Mouse (Mus musculus) limb, embryonic 14.5 days (tissue): ENCODE measurements around the gene Dexi. TPM values are rescaled to one million over a fixed set of nuclear protein-coding genes. Genes with fewer than 3 reads are reported as not detected.
A peak's percentile ranks its signal among the peaks of the same experiment; 100 is the strongest.

ENCODE experiments used
- ATAC-seq: fragments of 200-750 bp; cut with Nextera tagmentation; 2 replicates; pipeline ENCODE4 v1.8.0; 2017; ENCODE audit warnings: low read depth, moderate number of reproducible peaks, moderate TSS enrichment; ENCODE audit not compliant: low FRiP score
- DNase-seq: peaks from one replicate; pipeline ENCODE4 v3.0.0-alpha.2; 2015; ENCODE audit warnings: low spot score
- H3K27ac ChIP-seq: fragments of 300-500 bp; sonication (generic); replicated peaks from 2 replicates; pipeline ENCODE4 v1.5.1; 2014; ENCODE audit warnings: low read depth, mild to moderate bottlenecking, low read length, moderate library complexity, mixed read lengths
- H3K27me3 ChIP-seq: fragments of 300-500 bp; sonication (generic); 2 replicates; pipeline ENCODE4 v1.6.1; 2014; ENCODE audit warnings: low read length, mixed read lengths; ENCODE audit not compliant: control insufficient read depth, insufficient read depth
- H3K36me3 ChIP-seq: fragments of 300-500 bp; sonication (generic); 2 replicates; pipeline ENCODE4 v1.6.1; 2014; ENCODE audit warnings: mild to moderate bottlenecking, low read length, moderate library complexity, mixed read lengths; ENCODE audit not compliant: control insufficient read depth, insufficient read depth
- H3K4me1 ChIP-seq: fragments of 300-500 bp; sonication (generic); 2 replicates; pipeline ENCODE4 v1.6.1; 2014; ENCODE audit warnings: antibody characterized with exemption, low read length, mixed read lengths; ENCODE audit not compliant: control insufficient read depth, insufficient read depth
- H3K4me2 ChIP-seq: fragments of 300-500 bp; sonication (generic); replicated peaks from 2 replicates; pipeline ENCODE4 v1.6.1; 2014; ENCODE audit warnings: low read depth, mild to moderate bottlenecking, low read length, moderate library complexity; ENCODE audit not compliant: severe bottlenecking
- H3K4me3 ChIP-seq: fragments of 300-500 bp; sonication (generic); replicated peaks from 2 replicates; pipeline ENCODE4 v1.5.1; 2014; ENCODE audit warnings: low read length
- H3K9ac ChIP-seq: fragments of 300-500 bp; sonication (generic); 2 replicates; pipeline ENCODE4 v1.6.1; 2014; ENCODE audit warnings: mild to moderate bottlenecking, low read depth, low read length, moderate library complexity; ENCODE audit not compliant: severe bottlenecking
- H3K9me3 ChIP-seq: fragments of 300-500 bp; sonication (generic); 2 replicates; pipeline ENCODE4 v1.6.1; 2016; ENCODE audit warnings: low read length; ENCODE audit not compliant: control insufficient read depth
- POLR2A ChIP-seq: fragments of 200-500 bp; IDR thresholded peaks from 2 replicates; pipeline ENCODE4 v1.8.0; 2012; ENCODE audit warnings: inconsistent platforms, mild to moderate bottlenecking, moderate library complexity, borderline replicate concordance; ENCODE audit not compliant: insufficient read depth, insufficient read length; ENCODE audit errors: extremely low read depth
- WGBS: fragments of 180-500 bp; shearing (Covaris S2); extraction: QIAGEN DNeasy Blood & Tissue Kit; methylation state at CpG from one replicate; pipeline ENCODE4 v1.1.7; 2014; 5-methylcytosine and 5-hydroxymethylcytosine counted together
- polyA plus RNA-seq, 2 experiments: library from polyadenylated mRNA; depleted of rRNA in 1 of 2; stranded (reverse) in 1 of 2; unstranded in 1 of 2; fragments of >200 nt; fragmentation: Nextera tagmentation in 1 of 2; extraction: Ambion mirVana in 1 of 2; gene quantifications; 2 replicates each; pipeline versions ENCODE4 v1.2.1 to v1.2.3; 2012 to 2014

The Dexi gene
- polyA plus RNA-seq, 2 experiments, result 31.5 to 51.2 TPM

GRCm38 (mm10) chr16:10551592-10551991 lies 8.7 kb upstream of the Dexi start:
- ATAC-seq (no peak), DNase-seq (peak; percentile 22)
- no peak overlapping the region for H3K4me2 ChIP-seq
- 58% methylated on average over 4 of the region's 4 CpGs for WGBS
- TF ChIP-seq POLR2A, result no peak
- H3K4me1 ChIP-seq, result 0 out of 2 replicates have a peak, but pooled peaks cover 3% of the 10 kb centered on the region
- H3K27me3 ChIP-seq, result no peaks in the 10 kb centered on the region
- 0 out of 2 replicates have a peak, but pooled peaks cover 5% of the 10 kb centered on the region for H3K36me3 ChIP-seq
- H3K27ac ChIP-seq, result no peak overlapping the region
- H3K9ac ChIP-seq, result no peak overlapping the region
- no peak overlapping the region for H3K4me3 ChIP-seq
- no peaks in the 10 kb centered on the region for H3K9me3 ChIP-seq

DNA sequence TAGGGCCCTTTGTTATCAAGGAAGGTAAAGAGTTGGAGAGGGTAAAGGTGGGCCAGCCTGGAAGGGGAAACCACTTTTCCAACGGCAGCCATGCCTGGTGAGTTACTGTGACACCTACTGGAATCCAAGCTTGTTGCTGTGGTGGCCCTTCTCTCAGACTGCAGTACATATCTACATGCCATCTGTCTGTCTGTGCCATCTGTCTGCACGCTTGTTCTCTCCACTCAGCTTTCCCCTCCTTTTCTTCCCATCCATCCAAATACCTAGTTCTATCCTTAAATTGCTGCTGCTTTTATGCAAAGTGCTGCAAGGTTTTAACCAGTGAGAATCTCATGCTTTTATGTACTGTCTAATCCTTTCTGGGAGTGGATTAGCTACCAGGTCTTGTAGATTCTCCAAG lies 6.7 kb upstream of the Dexi start:
- H3K4me1 ChIP-seq, result peaks cover 13% of the 10 kb centered on the region
- TF ChIP-seq POLR2A, result no peak
- H3K27me3 ChIP-seq, result no peaks in the 10 kb centered on the region
- 0 out of 2 replicates have a peak, but pooled peaks cover 5% of the 10 kb centered on the region for H3K36me3 ChIP-seq
- no peak overlapping the region for H3K27ac ChIP-seq
- no peak overlapping the region for H3K4me3 ChIP-seq
- ATAC-seq (no peak), DNase-seq (no peak)
- H3K4me2 ChIP-seq, result no peak overlapping the region
- 84% methylated on average over 2 of the region's 2 CpGs for WGBS
- H3K9me3 ChIP-seq, result no peaks in the 10 kb centered on the region
- no peak overlapping the region for H3K9ac ChIP-seq

DNA sequence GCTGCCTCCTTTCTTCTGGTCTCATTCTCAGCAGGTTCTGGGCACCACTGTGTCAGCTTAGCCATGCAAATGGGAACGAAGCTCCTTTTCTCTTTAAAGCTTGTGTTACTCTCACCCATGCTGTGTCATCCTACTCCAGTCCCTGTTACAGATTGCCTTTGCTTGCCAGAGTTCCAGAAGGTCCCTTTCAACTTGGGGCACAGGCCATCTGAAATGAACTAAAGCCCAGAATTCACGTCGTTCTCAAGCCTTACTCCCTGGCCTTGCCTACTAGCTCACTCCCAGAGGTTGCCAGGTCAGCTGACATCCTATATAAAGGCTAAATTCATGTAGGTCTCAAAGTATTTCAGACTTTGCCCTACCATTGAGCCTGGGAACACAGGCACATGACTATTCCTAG lies 6.1 kb upstream of the Dexi start:
- Histone ChIP-seq H3K27ac (no peak overlapping the region), H3K9ac (no peak overlapping the region), H3K4me3 (no peak overlapping the region), H3K9me3 (no peaks in the 10 kb centered on the region), H3K4me1 (peaks cover 13% of the 10 kb centered on the region), H3K4me2 (no peak overlapping the region), H3K27me3 (no peaks in the 10 kb centered on the region), H3K36me3 (0 out of 2 replicates have a peak, but pooled peaks cover 5% of the 10 kb centered on the region)
- no peak for ATAC-seq
- 72% methylated on average over 3 of the region's 3 CpGs for WGBS
- TF ChIP-seq POLR2A, result no peak
- no peak for DNase-seq

DNA sequence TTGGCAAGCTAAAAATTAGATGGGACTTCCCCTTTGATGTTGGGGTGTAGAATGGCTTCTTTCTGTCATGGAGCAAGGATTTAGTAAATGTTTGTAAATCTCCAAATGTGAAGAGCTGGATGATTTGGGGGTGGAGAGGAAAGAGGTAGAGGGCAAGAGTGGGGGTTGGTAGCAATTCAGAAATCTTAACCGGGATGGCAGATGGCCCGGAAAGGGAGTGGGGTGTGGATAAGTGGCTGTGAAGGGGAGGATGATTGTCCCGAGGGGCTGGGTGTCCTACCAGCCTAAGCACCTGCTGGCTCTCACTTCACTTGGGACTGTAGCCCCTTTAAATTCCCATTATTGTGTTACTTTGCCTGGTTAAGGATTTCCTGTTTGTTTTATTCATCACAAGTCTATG lies 4.0 kb upstream of the Dexi start:
- no peaks in the 10 kb centered on the region for H3K27me3 ChIP-seq
- no peak overlapping the region for H3K27ac ChIP-seq
- H3K9ac ChIP-seq, result 0 out of 2 replicates have a peak overlapping the region, but pooled peaks have one; percentile 12
- DNase-seq (no peak), ATAC-seq (no peak)
- H3K4me2 ChIP-seq, result no peak overlapping the region
- 59% methylated on average over 3 of the region's 3 CpGs for WGBS
- TF ChIP-seq POLR2A, result no peak
- H3K4me1 ChIP-seq, result peaks cover 13% of the 10 kb centered on the region
- no peaks in the 10 kb centered on the region for H3K9me3 ChIP-seq
- 0 out of 2 replicates have a peak, but pooled peaks cover 5% of the 10 kb centered on the region for H3K36me3 ChIP-seq
- H3K4me3 ChIP-seq, result no peak overlapping the region

DNA sequence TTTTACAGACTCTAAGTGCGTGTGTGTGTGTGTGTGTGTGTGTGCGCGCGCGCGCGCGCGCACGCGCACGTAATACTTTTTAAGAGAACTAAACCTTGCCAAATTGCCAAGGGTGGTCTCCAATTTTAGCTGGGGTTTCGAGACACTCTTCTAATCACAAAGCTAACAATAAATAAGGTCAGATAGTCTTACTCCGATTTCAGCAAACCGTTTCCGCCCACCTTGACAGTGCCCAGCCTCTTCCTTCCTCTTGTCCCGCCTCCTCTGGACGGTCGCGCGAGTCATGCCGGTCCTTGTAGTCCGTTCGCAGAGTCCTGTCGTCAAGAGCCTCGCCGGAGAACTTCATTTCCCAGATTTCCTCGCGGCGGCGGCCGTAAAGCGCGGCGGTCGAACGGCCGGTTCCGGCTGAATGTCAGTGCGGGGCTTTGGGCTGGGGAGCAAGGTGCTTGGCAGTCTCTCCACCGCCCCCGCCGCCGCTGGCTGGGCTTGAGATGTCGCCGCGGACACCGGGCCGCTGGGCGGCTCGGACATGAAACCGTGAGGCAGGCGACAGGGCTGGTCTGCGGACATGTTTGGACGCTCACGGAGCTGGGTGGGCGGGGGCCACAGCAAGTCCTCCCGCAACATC lies 2.3 kb upstream of the Dexi start, which contains the start of gene Clec16a:
Gene Clec16a, plus strand, starts transcription at position 345 of the 628 bp plus-strand sequence.
- ATAC-seq (peak; percentile 91), DNase-seq (peak; percentile 93)
- no peak for TF ChIP-seq POLR2A
- peak within 1 kb of the TSS; percentile 78 for H3K9ac ChIP-seq
- H3K4me3 ChIP-seq, result peak within 1 kb of the TSS; percentile 89
- peaks cover 25% of the 10 kb centered on the region for H3K4me1 ChIP-seq
- WGBS, result under 1% methylated on average over 58 of the region's 58 CpGs
- 0 out of 2 replicates have a peak, but pooled peaks cover 5% of the 10 kb centered on the region for H3K36me3 ChIP-seq
- H3K27ac ChIP-seq, result 0 out of 2 replicates have a peak within 1 kb of the TSS, but pooled peaks have one; percentile 52
- H3K9me3 ChIP-seq, result no peaks in the 10 kb centered on the region
- H3K4me2 ChIP-seq, result peak within 1 kb of the TSS; percentile 86
- no peaks in the 10 kb centered on the region for H3K27me3 ChIP-seq
